Mouse (Mus musculus) lung, postnatal 0 days (tissue): ENCODE data around the gene Olig3.

Experiments
- CTCF ChIP-seq: IDR thresholded peaks from 2 replicates; pipeline ENCODE4 v1.5.1; 2016; ENCODE audit warnings: antibody characterized with exemption, mild to moderate bottlenecking
- EP300 ChIP-seq: IDR thresholded peaks from 2 replicates; pipeline ENCODE4 v1.6.1; 2016; ENCODE audit warnings: antibody characterized with exemption, mild to moderate bottlenecking, control low read depth

GRCm38 (mm10) chr10:19373797-19374196, 17.5 kb downstream of the Olig3 start:
- TF ChIP-seq CTCF: no peak
- TF ChIP-seq EP300: no peak
